Mouse (Mus musculus) hindlimb bud, embryonic 11.5 days (tissue): ENCODE measurements around the gene Omp.

Source experiments
- DNase-seq: peaks from one replicate; pipeline ENCODE4 v3.0.0-alpha.2; 2012; ENCODE audit warnings: low read depth, low spot score; ENCODE audit errors: extremely low spot score

Gene Omp

DNA sequence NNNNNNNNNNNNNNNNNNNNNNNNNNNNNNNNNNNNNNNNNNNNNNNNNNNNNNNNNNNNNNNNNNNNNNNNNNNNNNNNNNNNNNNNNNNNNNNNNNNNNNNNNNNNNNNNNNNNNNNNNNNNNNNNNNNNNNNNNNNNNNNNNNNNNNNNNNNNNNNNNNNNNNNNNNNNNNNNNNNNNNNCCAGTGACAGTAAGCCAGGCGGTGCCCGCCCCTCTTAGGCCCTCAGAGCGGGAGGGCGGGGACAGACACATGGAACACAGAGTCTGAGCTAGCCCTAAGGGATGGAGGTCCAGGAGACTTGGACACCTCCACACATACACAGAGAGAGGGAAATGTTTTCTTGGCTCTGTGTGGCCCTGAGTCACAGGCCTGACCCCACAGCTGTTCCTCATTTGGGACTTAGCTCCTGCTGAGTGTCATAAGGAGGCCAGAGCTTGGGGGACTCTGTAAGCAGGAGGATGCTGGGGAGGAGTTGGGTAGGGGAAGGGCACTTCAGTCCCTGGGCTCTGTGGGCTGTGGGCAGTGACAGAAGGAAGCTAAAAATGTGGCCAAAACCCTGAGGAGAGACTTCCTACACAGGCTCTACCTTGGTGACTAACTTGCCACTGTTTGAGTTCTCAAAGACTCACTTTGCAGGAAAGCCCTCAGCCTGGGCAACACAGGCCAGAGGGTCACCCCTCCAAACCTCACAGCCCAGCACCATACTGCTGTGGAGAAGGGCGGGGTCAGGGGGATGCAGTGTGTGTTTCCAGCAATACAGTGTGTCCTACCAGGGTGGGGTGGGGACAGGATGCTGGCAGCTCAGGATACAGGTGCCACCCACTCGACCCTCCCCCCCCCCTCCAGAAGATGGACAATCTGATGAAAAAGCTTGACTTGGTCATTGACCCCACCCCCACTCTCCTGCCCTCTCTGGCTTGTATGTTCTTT is 26.1 kb upstream of the Omp start:
- DNase-seq = peak; percentile 31

GRCm38 (mm10) chr7:98164999-98165528 is 19.8 kb upstream of the Omp start:
- no peak for DNase-seq

- DNase-seq = no peak
Observed at GRCm38 (mm10) chr7:98164382-98164998, 19.2 kb upstream of the Omp start.

DNA sequence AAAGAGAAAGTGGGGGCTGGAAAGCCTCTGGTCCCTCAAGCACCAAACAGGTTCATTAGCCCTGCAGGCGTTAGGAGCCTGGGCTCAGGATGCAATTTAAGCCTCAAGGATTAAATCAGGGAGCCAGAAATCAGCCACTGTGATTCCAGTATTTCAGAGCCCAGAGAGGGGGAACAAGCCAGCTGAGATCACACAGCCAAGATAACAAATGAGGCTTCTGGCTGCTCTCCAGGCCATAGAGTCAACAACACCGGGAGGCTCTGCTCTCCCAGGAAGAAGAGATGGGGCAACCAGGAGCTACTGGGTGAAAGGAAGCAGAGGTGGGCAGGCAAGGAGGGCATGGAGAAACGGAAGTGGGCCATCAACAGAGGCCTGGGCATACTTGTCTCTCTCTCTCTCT is 18.4 kb upstream of the Omp start:
- no peak for DNase-seq

DNA sequence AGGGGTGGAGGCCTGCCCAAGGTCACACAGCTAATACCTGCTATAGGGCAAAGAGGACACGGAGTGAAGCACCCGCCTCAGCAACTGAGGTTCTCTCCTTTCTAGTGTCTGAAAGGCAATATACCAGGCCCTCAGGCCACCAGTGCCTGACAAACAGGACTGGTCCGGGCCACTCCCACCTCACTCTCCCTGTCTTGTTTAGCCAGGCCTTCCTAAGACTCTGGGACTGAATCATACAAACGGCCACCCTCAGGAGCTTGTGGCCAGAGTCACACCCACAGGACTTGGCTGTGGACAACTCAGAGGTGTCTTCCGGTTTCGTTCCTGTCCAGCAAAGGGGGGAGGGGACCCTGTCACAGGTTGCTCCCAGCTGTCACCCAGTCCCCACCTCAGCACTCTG is 16.9 kb upstream of the Omp start:
- no peak for DNase-seq

DNA sequence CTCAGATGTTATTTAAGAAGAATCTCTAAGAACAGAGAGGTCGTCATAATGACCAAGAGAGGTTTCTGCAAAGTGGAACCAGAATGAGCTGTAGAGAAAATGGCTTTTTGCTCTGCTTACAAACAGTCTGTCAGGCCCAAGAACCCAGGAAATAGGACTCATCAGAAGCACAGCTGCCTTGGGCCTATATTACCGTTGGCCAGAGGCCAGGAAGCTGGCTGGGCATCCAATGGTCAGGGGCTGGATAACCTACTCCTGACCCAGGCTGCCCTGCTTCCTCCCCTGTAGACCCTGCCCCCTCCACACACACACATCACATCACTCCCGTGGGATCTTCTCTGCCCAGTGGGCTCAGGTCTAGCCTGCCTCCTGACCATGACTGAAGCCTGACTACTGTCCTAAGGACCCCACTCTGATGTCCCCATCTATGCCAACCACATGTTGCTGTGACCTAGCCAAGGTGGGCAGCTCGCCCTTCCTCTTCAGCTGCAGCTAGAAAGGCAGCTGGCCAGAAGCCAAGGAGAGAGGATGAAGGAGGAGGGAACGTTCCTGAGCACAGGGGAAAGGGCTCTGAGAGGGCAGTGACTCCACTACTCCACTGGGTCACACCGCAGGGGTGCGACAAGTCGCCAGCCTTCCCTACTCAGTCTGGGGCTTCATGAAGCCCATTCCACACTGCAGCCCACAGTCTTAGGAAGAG is 14.9 kb upstream of the Omp start:
- no peak for DNase-seq

- no peak for DNase-seq
Observed at GRCm38 (mm10) chr7:98158481-98158880, 13.2 kb upstream of the Omp start.

DNA sequence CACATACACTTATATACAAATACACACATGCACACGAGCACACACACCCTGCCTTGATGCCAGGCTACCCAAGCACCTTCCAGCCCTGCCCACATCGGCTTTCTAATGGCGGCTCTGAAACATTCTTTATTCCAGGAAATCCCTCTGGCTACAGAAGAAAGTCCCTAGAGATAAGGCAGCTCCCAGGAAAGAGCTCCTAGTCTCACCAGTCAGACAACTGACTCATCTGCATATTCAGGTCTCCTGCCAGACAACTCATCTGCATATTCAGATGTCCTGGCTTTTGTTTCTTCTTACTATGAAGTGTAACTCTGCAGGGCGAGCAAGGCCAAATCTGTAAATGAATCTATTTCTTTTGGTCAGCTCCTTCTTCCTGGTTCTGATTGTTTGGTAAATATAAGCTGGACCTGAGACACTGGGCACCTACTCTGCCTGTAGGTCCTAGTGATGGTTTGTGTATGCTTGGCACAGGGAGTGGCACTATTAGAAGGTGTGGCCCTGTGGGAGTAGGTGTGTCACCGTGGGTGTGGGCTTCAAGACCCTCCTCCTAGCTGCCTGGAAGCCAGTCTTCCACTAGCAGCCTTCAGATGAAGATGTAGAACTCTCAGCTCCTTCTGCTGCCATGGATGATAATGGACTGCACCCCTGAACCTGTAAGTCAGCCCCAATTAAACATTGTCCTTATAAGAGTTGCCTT is 12.5 kb upstream of the Omp start:
- no peak for DNase-seq

DNA sequence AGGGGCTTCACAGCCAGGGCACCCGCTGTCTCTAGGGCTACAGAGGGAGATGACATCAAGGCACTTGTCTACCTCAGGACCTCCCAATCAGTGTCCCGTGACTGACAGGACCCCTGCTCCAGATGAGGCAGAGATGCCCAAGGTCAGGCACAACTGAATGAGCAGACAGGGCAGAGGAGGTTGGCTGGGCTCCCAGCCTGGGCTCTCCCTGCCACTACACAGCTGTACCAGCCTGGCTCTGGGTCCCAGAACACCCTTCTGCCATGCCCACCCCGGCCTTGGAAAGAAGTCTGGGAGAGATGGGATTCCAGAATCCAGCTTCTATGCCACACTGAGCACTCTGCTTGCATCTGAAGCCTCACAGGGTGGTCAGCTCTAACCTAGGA is 11.0 kb upstream of the Omp start:
- no peak for DNase-seq

- DNase-seq = no peak
Observed at GRCm38 (mm10) chr7:98155546-98156279, 10.4 kb upstream of the Omp start.

- DNase-seq = no peak
Observed at GRCm38 (mm10) chr7:98153892-98154291, 8.6 kb upstream of the Omp start.

GRCm38 (mm10) chr7:98153345-98153744 is 8.0 kb upstream of the Omp start:
- no peak for DNase-seq

- no peak for DNase-seq
Observed at GRCm38 (mm10) chr7:98152400-98152799, 7.1 kb upstream of the Omp start.

- no peak for DNase-seq
Observed at GRCm38 (mm10) chr7:98150525-98150924, 5.2 kb upstream of the Omp start.

DNA sequence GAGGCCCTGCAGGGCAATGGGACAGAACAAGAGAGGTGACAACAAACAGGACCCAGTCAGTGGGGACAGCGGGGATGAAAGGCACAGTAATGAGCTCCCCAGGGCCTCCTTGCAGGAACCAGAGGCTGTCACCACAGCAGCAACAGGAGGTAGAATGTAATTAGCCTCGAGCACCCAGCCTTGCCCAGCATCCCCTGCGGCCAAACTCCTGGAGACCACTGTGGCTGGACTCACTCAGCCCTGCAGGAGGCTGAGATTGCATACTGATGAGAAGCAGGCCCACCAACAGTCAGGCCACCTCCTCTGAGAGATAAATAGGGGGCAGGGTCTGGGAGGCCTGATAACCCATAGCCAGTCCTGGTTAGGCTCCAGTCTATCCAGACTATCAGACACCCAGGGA is 4.5 kb upstream of the Omp start:
- DNase-seq = no peak

DNA sequence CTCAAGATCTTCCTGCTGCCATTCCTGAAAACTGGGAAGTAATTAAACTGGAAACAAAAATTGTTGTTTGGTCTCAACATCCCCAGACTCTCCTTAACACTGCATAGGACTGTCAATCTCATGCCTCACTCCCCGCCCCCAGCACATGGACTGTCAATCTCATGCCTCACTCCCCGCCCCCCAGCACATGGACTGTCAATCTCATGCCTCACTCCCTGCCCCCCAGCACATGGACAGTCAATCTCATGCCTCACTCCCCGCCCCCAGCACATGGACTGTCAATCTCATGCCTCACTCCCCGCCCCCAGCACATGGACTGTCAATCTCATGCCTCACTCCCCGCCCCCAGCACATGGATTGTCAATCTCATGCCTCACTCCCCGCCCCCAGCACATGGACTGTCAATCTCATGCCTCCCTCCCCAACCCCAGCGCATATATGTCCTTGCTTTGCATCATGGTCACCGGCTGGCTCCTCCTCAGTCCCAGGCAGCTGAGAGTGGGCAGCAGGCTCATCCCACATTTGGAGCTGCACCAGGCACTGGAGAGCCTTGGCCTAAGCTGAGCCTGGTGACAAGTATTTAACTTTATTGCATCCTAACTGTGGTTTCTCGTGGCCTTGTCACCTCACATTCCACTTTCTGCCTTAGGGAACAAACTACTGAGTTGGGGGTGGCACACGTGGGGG is 3.6 kb upstream of the Omp start:
- no peak for DNase-seq

GRCm38 (mm10) chr7:98147766-98148165 is 2.5 kb upstream of the Omp start:
- no peak for DNase-seq

GRCm38 (mm10) chr7:98146447-98146845 is 1.1 kb upstream of the Omp start:
- no peak for DNase-seq

DNA sequence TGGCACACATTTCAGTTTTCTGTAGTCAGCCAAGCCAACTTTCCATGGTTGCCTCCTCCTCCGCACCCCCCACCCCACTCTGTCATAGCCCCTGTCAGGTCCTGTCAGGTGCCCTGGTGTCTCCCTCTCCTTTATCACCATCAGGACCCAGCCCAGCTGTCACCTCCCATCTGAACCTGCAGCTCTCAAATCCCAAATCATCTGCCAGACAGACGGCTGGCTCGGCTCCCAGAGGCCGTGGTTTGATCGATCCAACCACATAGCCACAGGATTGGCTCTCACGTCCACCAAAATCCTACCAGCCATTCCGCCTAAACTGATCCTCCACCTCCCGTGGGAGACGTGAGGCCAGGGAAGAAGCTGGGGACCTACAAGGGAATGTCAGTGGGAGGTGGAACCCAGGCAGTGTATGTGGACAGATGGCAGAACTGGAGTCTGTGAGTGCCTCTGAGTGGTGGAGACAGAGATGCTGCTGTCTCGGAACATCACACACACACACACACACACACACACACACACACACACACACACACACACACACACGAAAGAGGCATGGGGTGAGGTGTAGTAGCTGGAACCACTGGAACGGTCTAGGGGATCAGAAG is 642 bp upstream of the Omp start:
- no peak for DNase-seq
